Mouse (Mus musculus) forebrain, postnatal 0 days (tissue): ENCODE results near the gene Mat2b. TPM values are rescaled to one million over a fixed set of nuclear protein-coding genes. Genes with fewer than 3 reads are reported as not detected.
A peak's percentile ranks its signal among the peaks of the same experiment; 100 is the strongest.

Experiments
- ATAC-seq: fragments of 200-750 bp; cut with Nextera tagmentation; 2 replicates; pipeline ENCODE4 v1.8.0; 2017; ENCODE audit warnings: mild to moderate bottlenecking, moderate library complexity
- DNase-seq: peaks from one replicate; pipeline ENCODE4 v3.0.0-alpha.2; 2015
- H3K27ac ChIP-seq: fragments of 300-500 bp; sonication (generic); 2 replicates; pipeline ENCODE4 v1.5.1; 2014; ENCODE audit warnings: low read depth, mild to moderate bottlenecking, antibody characterized with exemption, low read length, moderate library complexity, mixed read lengths
- H3K27me3 ChIP-seq: fragments of 300-500 bp; sonication (generic); 2 replicates; pipeline ENCODE4 v1.6.1; 2014; ENCODE audit warnings: mild to moderate bottlenecking, low read length, mixed read lengths; ENCODE audit not compliant: insufficient read depth
- H3K36me3 ChIP-seq: fragments of 300-500 bp; sonication (generic); 2 replicates; pipeline ENCODE4 v1.6.1; 2014; ENCODE audit warnings: mild to moderate bottlenecking, moderate library complexity; ENCODE audit not compliant: insufficient read depth
- H3K4me1 ChIP-seq: fragments of 300-500 bp; sonication (generic); 2 replicates; pipeline ENCODE4 v1.6.1; 2014; ENCODE audit warnings: antibody characterized with exemption; ENCODE audit not compliant: insufficient read depth
- H3K4me2 ChIP-seq: fragments of 300-500 bp; sonication (generic); 2 replicates; pipeline ENCODE4 v1.6.1; 2014; ENCODE audit warnings: low read depth, mild to moderate bottlenecking, moderate library complexity
- H3K4me3 ChIP-seq: fragments of 300-500 bp; sonication (generic); 2 replicates; pipeline ENCODE4 v1.5.1; 2014; ENCODE audit warnings: low read depth, low read length, mixed read lengths
- H3K9ac ChIP-seq: fragments of 300-500 bp; sonication (generic); 2 replicates; pipeline ENCODE4 v1.6.1; 2014; ENCODE audit warnings: mild to moderate bottlenecking
- H3K9me3 ChIP-seq: fragments of 300-500 bp; sonication (generic); 2 replicates; pipeline ENCODE4 v1.6.1; 2016; ENCODE audit warnings: low read length
- CTCF ChIP-seq: sonication (generic); IDR thresholded peaks from 2 replicates; pipeline ENCODE4 v1.5.1; 2016; ENCODE audit warnings: antibody characterized with exemption, control low read depth, low read depth
- WGBS: fragments of 180-500 bp; shearing (Covaris S2); extraction: QIAGEN DNeasy Blood & Tissue Kit; methylation state at CpG from one replicate; pipeline ENCODE4 v1.1.7; 2014; 5-methylcytosine and 5-hydroxymethylcytosine counted together
- polyA plus RNA-seq: library from polyadenylated mRNA; unstranded; fragments of >200 nt; fragmentation: Nextera tagmentation; extraction: Ambion mirVana; gene quantifications from 2 replicates; pipeline ENCODE4 v1.2.1, GENCODE M21; 2015
- total RNA-seq: library from RNA; depleted of rRNA; stranded (reverse); fragments of >200 nt; gene quantifications from 2 replicates; pipeline ENCODE4 v1.2.3, GENCODE M21; 2014; rRNA removed

Mat2b gene
- total RNA-seq (59.6 and 71.1 TPM in 2 replicates), polyA plus RNA-seq (61.6 and 70.4 TPM in 2 replicates)

DNA sequence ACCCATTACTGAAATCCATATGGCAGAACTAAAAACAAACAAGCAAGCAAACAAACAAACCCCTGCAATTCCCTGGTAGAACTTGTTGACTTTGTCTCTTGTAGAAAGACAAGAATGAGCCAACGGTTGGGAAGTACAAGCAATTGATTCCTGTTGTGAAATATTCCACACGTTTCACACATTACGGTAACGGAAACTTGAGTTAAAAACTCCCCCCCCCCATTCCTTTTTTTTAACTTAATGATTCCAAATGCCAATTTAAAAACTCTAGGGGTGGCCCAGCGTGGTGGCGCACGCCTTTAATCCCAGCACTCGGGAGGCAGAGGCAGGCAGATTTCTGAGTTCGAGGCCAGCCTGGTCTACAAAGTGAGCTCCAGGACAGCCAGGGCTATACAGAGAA, at the start of gene Mat2b:
TSS of gene Mat2b (minus strand) at position 101 of the 400 bp plus-strand sequence.
- TF ChIP-seq CTCF = no peak
- WGBS = 81% methylated on average over 9 of the region's 9 CpGs
- no peaks in the 10 kb centered on the region for H3K36me3 ChIP-seq
- H3K9me3 ChIP-seq = no peaks in the 10 kb centered on the region
- H3K27me3 ChIP-seq = no peaks in the 10 kb centered on the region
- ATAC-seq (no peak), DNase-seq (no peak)
- peak within 1 kb of the TSS; percentile 80 for H3K4me2 ChIP-seq
- H3K27ac ChIP-seq = peak within 1 kb of the TSS; percentile 84
- peak within 1 kb of the TSS; percentile 66 for H3K9ac ChIP-seq
- peak within 1 kb of the TSS; percentile 78 for H3K4me3 ChIP-seq
- peaks cover 7% of the 10 kb centered on the region for H3K4me1 ChIP-seq

DNA sequence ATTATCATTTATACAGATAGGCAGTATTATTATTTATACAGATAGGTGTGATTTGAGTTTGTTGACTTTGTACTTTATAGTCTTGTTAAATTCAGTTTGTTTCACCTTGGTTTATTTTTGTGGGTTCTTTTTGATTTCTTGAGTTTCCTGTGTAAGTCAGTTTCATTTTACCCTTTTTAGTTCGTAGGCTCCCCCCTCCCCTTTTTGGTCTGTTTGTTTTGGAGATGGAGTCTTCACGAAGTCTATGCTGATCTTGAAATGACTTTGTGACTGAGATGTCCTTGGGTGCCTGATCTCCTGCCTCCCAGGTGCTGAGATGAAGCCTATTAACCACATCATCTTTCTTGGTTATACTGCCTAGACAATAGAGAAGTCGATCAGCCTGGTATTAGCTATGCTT, 49.3 kb upstream of the Mat2b start:
- no peak for ATAC-seq
- no peak for TF ChIP-seq CTCF
- no peak overlapping the region for H3K9ac ChIP-seq
- DNase-seq = no peak
- no peaks in the 10 kb centered on the region for H3K27me3 ChIP-seq
- no peak overlapping the region for H3K4me3 ChIP-seq
- no peaks in the 10 kb centered on the region for H3K9me3 ChIP-seq
- WGBS = 88% methylated on average over 3 of the region's 3 CpGs
- no peak overlapping the region for H3K4me2 ChIP-seq
- H3K4me1 ChIP-seq = no peaks in the 10 kb centered on the region
- peaks cover 15% of the 10 kb centered on the region for H3K36me3 ChIP-seq
- H3K27ac ChIP-seq = no peak overlapping the region

DNA sequence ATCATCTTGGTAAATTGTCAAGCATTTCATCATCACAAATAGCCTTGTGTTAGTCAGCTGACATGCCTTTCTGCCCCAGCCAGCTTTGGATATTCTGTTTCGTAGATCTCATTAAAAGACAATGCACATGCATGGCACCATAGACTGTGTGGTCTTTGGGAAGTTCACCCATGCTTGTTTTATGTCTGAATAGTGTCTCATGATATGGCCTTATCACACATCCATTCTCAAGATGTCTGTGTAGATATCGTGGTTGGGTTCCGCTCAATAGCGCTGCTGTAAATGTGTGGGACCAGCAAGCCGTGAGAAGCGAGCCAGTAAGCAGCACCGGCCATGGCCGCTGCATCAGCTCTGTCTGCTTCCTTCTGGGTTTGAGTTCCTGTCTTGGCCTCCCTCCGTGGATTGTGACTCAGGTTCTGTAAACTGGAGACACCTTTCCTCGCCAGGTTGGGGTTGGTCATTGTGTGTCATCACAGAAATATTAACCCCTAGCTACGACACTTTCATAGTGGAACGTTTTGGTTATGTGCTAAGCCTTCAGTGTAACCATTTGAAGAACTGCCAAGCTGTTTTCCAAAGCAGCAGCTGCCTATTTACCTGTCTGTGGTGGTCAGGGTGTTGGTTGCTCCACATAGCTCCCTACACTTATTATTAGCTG, 46.7 kb upstream of the Mat2b start:
- no peak overlapping the region for H3K4me3 ChIP-seq
- ATAC-seq (no peak), DNase-seq (no peak)
- no peaks in the 10 kb centered on the region for H3K27me3 ChIP-seq
- H3K27ac ChIP-seq = no peak overlapping the region
- no peaks in the 10 kb centered on the region for H3K9me3 ChIP-seq
- H3K4me2 ChIP-seq = no peak overlapping the region
- no peak for TF ChIP-seq CTCF
- H3K4me1 ChIP-seq = no peaks in the 10 kb centered on the region
- peaks cover 28% of the 10 kb centered on the region for H3K36me3 ChIP-seq
- H3K9ac ChIP-seq = no peak overlapping the region
- 92% methylated on average over 12 of the region's 12 CpGs for WGBS

DNA sequence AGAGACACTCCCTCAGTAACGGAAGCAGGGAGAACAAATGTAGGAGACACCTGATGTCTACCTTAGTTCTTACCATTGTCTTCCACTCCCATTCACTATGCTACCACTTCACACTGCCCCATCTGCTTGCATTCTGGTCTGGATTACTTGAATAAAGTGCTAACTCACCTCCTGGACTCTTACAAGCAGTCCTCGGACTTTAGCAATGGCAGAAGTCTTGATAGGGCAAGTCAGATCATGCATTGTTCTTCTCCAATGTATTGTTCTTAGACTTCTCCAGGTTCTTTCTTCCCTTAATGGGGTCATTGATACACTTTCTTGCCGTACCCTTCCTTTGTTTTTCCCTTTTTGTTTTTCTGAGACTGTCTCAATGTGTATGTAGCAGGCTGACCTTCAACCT, 42.4 kb upstream of the Mat2b start:
- peaks cover 32% of the 10 kb centered on the region for H3K36me3 ChIP-seq
- H3K4me2 ChIP-seq = no peak overlapping the region
- ATAC-seq (no peak), DNase-seq (no peak)
- H3K4me3 ChIP-seq = no peak overlapping the region
- no peaks in the 10 kb centered on the region for H3K27me3 ChIP-seq
- TF ChIP-seq CTCF = no peak
- 81% methylated on average over 3 of the region's 3 CpGs for WGBS
- no peak overlapping the region for H3K27ac ChIP-seq
- no peak overlapping the region for H3K9ac ChIP-seq
- peaks cover 8% of the 10 kb centered on the region; the same call in 1 of the 2 replicates for H3K4me1 ChIP-seq
- no peaks in the 10 kb centered on the region for H3K9me3 ChIP-seq

DNA sequence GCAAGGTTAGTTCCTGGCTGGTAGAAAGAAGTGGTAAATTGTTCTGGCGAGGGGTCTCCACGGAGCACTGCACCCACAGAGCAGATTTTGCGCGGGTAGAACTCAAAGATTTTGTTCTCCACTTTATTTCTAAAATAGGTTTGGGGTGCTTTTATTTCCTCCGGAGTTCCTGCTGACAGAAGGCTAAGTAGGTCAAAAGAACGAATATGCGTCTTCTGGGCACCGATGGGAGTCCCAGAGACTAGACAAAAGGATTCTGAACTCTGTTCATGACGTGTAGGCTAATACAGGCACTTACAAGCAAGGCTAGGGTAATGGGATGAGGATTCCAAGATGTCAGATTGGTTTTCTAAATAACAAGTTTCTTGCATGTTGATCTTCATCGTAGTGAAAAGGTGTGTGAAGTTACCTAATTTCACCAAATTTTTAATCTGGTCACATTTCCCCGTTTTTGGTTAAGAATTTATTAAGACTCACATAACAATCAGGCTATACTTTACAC, 39.3 kb upstream of the Mat2b start:
- 4% methylated on average over 11 of the region's 11 CpGs for WGBS
- ATAC-seq (no peak), DNase-seq (no peak)
- H3K36me3 ChIP-seq = peaks cover 18% of the 10 kb centered on the region
- no peaks in the 10 kb centered on the region for H3K27me3 ChIP-seq
- no peak for TF ChIP-seq CTCF
- H3K4me3 ChIP-seq = peak overlapping the region; percentile 90
- peak overlapping the region; percentile 93 for H3K4me2 ChIP-seq
- H3K9me3 ChIP-seq = no peaks in the 10 kb centered on the region
- H3K9ac ChIP-seq = peak overlapping the region; percentile 84
- peaks cover 8% of the 10 kb centered on the region; the same call in 1 of the 2 replicates for H3K4me1 ChIP-seq
- peak overlapping the region; percentile 54; the same call in 1 of the 2 replicates for H3K27ac ChIP-seq

DNA sequence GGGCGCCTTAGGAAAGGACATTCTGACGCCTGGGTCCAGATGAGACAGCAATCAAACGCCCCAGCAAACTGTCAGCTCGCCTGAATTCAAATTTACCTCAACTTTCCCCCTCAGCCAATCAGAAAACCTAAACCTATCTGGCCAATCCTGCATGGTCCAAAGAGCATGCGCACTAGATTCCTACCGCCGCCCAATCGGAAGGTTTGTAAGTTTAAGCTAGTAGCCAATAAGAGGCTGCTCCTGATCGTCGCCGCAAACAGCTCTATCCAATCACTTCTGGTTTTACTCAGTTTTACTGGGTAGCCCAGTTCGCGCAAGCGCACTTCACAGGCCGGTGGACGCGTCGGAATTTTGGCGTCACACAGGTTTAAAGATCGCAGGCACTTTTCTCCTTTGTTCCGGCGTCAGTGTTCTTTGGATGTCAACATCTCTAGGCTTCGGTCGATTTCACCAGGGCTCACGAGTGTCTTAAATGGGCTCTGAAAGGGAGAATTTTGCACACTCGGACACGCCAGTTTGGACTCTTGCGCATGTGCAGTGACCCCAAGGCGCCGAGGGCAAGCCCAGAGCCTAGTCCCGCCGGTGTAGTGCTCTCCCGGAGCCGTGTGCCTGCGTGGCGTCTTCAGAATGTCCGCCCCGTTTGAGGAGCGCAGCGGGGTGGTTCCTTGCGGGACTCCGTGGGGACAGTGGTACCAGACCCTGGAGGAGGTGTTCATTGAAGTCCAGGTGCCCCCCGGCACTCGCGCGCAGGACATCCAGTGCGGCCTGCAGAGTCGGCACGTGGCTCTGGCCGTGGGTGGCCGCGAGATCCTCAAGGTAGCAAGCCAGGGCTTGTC, 38.6 kb upstream of the Mat2b start, which contains the start of the genes Hmmr and Nudcd2:
TSS of gene Hmmr (minus strand) at position 84 of the 836 bp plus-strand sequence.
TSS of gene Nudcd2 (plus strand) at position 329 of the 836 bp plus-strand sequence.
- Histone ChIP-seq H3K4me1 (peaks cover 8% of the 10 kb centered on the region; the same call in 1 of the 2 replicates), H3K27ac (peak within 1 kb of the TSS; percentile 54), H3K9ac (peak within 1 kb of the TSS; percentile 84), H3K4me2 (peak within 1 kb of the TSS; percentile 93), H3K4me3 (peak within 1 kb of the TSS; percentile 90), H3K36me3 (peaks cover 18% of the 10 kb centered on the region), H3K27me3 (no peaks in the 10 kb centered on the region), H3K9me3 (no peaks in the 10 kb centered on the region)
- TF ChIP-seq CTCF = no peak
- 1% methylated on average over 52 of the region's 52 CpGs for WGBS
- ATAC-seq (peak; percentile 99), DNase-seq (peak; percentile 98)

DNA sequence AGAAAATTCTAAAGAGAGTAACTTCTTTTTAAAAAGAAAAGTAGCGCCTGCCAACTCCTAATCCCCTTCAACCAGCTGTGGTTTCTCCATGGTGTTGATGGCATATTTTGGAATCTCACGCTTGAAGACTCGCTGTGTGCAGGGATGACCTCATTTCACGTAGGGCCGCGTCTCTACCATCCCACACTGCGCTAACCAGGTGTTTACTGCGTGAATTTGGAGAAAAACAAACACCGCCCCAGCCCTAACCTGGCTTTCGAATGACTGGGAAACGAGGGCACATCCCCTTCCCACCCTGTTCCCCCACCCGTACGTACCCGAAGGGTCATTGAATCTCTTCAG, 38.0 kb upstream of the Mat2b start:
- no peak overlapping the region for H3K27ac ChIP-seq
- ATAC-seq (peak; percentile 2; the same call in 1 of the 2 replicates), DNase-seq (no peak)
- H3K4me2 ChIP-seq = peak overlapping the region; percentile 68
- no peak overlapping the region for H3K9ac ChIP-seq
- no peaks in the 10 kb centered on the region for H3K27me3 ChIP-seq
- H3K36me3 ChIP-seq = peaks cover 16% of the 10 kb centered on the region
- under 1% methylated on average over 14 of the region's 14 CpGs for WGBS
- H3K4me1 ChIP-seq = peaks cover 8% of the 10 kb centered on the region; the same call in 1 of the 2 replicates
- TF ChIP-seq CTCF = no peak
- H3K9me3 ChIP-seq = no peaks in the 10 kb centered on the region
- peak overlapping the region; percentile 90 for H3K4me3 ChIP-seq
